Mouse (Mus musculus) intestine, embryonic 14.5 days (tissue): ENCODE measurements around the gene Pomgnt2. TPM values are rescaled to one million over a fixed set of nuclear protein-coding genes. Genes with fewer than 3 reads are reported as not detected.

Source experiments
- ATAC-seq: fragments of 200-750 bp; cut with Nextera tagmentation; replicated peaks from 2 replicates; pipeline ENCODE4 v1.8.0; 2017; ENCODE audit warnings: low read depth, moderate number of reproducible peaks, moderate TSS enrichment, moderate library complexity; ENCODE audit not compliant: low FRiP score, low TSS enrichment
- DNase-seq: peaks from one replicate; pipeline ENCODE4 v3.0.0-alpha.2; 2018; ENCODE audit warnings: low spot score
- H3K27ac ChIP-seq: fragments of 300-500 bp; sonication (generic); 2 replicates; pipeline ENCODE4 v1.5.1; 2014; ENCODE audit warnings: low read depth, mild to moderate bottlenecking, control low read depth
- H3K27me3 ChIP-seq: fragments of 300-500 bp; sonication (generic); replicated peaks from 2 replicates; pipeline ENCODE4 v1.6.1; 2014; ENCODE audit warnings: low read length, control low read depth; ENCODE audit not compliant: control insufficient read depth, insufficient read depth
- H3K36me3 ChIP-seq: fragments of 300-500 bp; sonication (generic); 2 replicates; pipeline ENCODE4 v1.6.1; 2014; ENCODE audit warnings: low read length, control low read depth; ENCODE audit not compliant: control insufficient read depth, insufficient read depth
- H3K4me1 ChIP-seq: fragments of 300-500 bp; sonication (generic); replicated peaks from 2 replicates; pipeline ENCODE4 v1.6.1; 2014; ENCODE audit warnings: low read length, control low read depth, mixed read lengths; ENCODE audit not compliant: control insufficient read depth, insufficient read depth
- H3K4me2 ChIP-seq: fragments of 300-500 bp; sonication (generic); 2 replicates; pipeline ENCODE4 v1.6.1; 2014; ENCODE audit warnings: low read length
- H3K4me3 ChIP-seq: fragments of 300-500 bp; sonication (generic); 2 replicates; pipeline ENCODE4 v1.5.1; 2014; ENCODE audit warnings: low read depth, low read length, control low read depth, mixed read lengths
- H3K9ac ChIP-seq: fragments of 300-500 bp; sonication (generic); 2 replicates; pipeline ENCODE4 v1.6.1; 2014; ENCODE audit warnings: mild to moderate bottlenecking, low read length
- H3K9me3 ChIP-seq: fragments of 300-500 bp; sonication (generic); 2 replicates; pipeline ENCODE4 v1.6.1; 2016; ENCODE audit warnings: low read length, control low read depth; ENCODE audit not compliant: control insufficient read depth
- WGBS: fragments of 180-500 bp; shearing (Covaris S2); extraction: QIAGEN DNeasy Blood & Tissue Kit; methylation state at CpG from one replicate; pipeline ENCODE4 v1.1.7; 2014; 5-methylcytosine and 5-hydroxymethylcytosine counted together
- polyA plus RNA-seq: library from polyadenylated mRNA; unstranded; fragments of >200 nt; fragmentation: Nextera tagmentation; extraction: Ambion mirVana; gene quantifications from 2 replicates; pipeline ENCODE4 v1.2.1, GENCODE M21; 2014

The Pomgnt2 gene
- polyA plus RNA-seq: 12.8 and 13.2 TPM in 2 replicates

- no peak within 1 kb of the TSS for H3K27ac ChIP-seq
- ATAC-seq (no peak), DNase-seq (no peak)
- H3K27me3 ChIP-seq: no peaks in the 10 kb centered on the region
- H3K4me2 ChIP-seq: peak within 1 kb of the TSS; percentile 96
- H3K36me3 ChIP-seq: no peaks in the 10 kb centered on the region
- H3K9me3 ChIP-seq: no peaks in the 10 kb centered on the region
- H3K4me1 ChIP-seq: no peaks in the 10 kb centered on the region
- H3K9ac ChIP-seq: no peak within 1 kb of the TSS; the same call in 1 of the 2 replicates
- peak within 1 kb of the TSS; percentile 73 for H3K4me3 ChIP-seq
Observed at GRCm38 (mm10) chr9:121997010-121997409, at the start of gene Pomgnt2. Pomgnt2 (minus strand) TSS chr9:121997110.

DNA sequence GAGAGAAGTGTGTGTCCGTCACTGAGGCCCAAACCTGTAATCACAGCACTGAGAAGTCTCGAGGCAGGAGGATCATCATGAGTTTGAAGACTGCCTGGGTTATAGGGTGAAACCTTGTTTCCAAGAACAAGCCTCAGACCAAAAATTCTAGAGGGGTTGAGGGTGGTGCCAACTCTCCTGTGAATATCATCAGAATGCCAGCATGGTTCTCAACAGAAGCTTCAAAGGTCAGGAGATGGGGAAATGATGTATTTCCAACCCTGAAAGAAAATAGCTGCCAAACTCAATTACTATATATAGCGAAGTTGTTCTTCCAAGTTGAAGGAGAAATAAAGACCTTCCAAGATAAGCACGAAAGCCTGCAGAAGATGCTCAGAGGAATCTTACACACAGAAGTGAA, 42.9 kb upstream of the Pomgnt2 start:
- WGBS: 69% methylated on average over 4 of the region's 4 CpGs
- no peak overlapping the region for H3K4me2 ChIP-seq
- H3K4me3 ChIP-seq: no peak overlapping the region
- no peak for ATAC-seq
- no peak for DNase-seq
- H3K9me3 ChIP-seq: no peaks in the 10 kb centered on the region
- no peaks in the 10 kb centered on the region for H3K27me3 ChIP-seq
- no peaks in the 10 kb centered on the region for H3K4me1 ChIP-seq
- H3K36me3 ChIP-seq: no peaks in the 10 kb centered on the region
- H3K9ac ChIP-seq: no peak overlapping the region
- no peak overlapping the region for H3K27ac ChIP-seq

DNA sequence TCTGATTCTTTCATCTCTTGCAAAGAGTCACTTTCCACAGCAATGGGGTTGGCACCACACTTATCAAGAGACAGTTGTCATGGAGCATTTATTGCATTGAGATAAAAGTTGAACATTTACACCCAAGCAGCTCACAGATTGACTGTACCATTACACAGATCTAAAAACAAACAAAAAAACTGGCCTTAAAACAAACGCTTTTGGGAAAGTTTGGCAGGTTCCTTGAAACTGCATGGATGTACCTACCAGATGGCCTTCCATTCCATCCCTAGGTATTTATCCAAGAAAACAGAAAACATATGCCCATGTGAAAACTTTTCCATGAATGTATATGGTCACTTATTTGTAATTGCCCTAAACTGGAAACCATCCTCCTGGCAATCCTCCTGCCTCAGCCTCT, 41.7 kb upstream of the Pomgnt2 start:
- WGBS: 84% methylated on average over 1 of the region's 1 CpGs
- ATAC-seq: no peak

GRCm38 (mm10) chr9:122036496-122037054, 39.7 kb upstream of the Pomgnt2 start:
- WGBS: 52% methylated on average over 4 of the region's 4 CpGs
- no peaks in the 10 kb centered on the region for H3K9me3 ChIP-seq
- no peaks in the 10 kb centered on the region for H3K36me3 ChIP-seq
- H3K4me1 ChIP-seq: no peaks in the 10 kb centered on the region
- ATAC-seq: no peak
- no peak overlapping the region for H3K9ac ChIP-seq
- H3K27ac ChIP-seq: no peak overlapping the region
- H3K4me3 ChIP-seq: no peak overlapping the region
- no peak for DNase-seq
- H3K4me2 ChIP-seq: no peak overlapping the region
- H3K27me3 ChIP-seq: no peaks in the 10 kb centered on the region

More for the DNA sequence above, 41.7 kb upstream of the Pomgnt2 start:
- no peak overlapping the region for H3K27ac ChIP-seq
- H3K4me1 ChIP-seq: no peaks in the 10 kb centered on the region
- DNase-seq: no peak
- no peaks in the 10 kb centered on the region for H3K27me3 ChIP-seq
- no peak overlapping the region for H3K4me3 ChIP-seq
- H3K4me2 ChIP-seq: no peak overlapping the region
- no peaks in the 10 kb centered on the region for H3K9me3 ChIP-seq
- H3K9ac ChIP-seq: no peak overlapping the region
- no peaks in the 10 kb centered on the region for H3K36me3 ChIP-seq

DNA sequence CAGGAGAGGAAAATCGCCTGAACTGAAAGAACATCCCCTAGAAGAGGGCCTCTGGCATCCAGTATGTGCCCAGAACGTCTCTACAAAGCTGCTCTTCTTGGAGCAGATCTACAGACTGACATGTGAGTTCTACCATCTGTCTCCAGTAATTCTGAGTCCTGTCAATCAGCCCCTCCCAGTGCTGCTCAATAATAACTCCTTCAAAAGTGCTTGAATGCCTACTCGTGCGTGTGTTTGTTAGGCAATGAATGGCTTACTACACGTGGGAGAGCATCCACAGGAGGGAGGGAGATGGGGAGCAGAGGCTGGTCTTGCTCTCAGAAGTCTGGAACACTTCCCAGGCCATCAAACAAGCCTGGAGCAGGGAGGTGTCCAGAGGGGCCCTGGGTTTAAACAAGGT, 38.9 kb upstream of the Pomgnt2 start:
- H3K4me1 ChIP-seq: no peaks in the 10 kb centered on the region
- WGBS: 37% methylated on average over 5 of the region's 5 CpGs
- ATAC-seq (no peak), DNase-seq (no peak)
- no peak overlapping the region for H3K9ac ChIP-seq
- H3K4me2 ChIP-seq: no peak overlapping the region
- no peaks in the 10 kb centered on the region for H3K27me3 ChIP-seq
- H3K36me3 ChIP-seq: no peaks in the 10 kb centered on the region
- no peak overlapping the region for H3K4me3 ChIP-seq
- H3K27ac ChIP-seq: no peak overlapping the region
- H3K9me3 ChIP-seq: no peaks in the 10 kb centered on the region

GRCm38 (mm10) chr9:122034949-122035348, 38.0 kb upstream of the Pomgnt2 start:
- H3K4me2 ChIP-seq: no peak overlapping the region
- H3K4me1 ChIP-seq: no peaks in the 10 kb centered on the region
- 96% methylated on average over 1 of the region's 1 CpGs for WGBS
- ATAC-seq (no peak), DNase-seq (no peak)
- no peaks in the 10 kb centered on the region for H3K36me3 ChIP-seq
- no peak overlapping the region for H3K4me3 ChIP-seq
- H3K27ac ChIP-seq: no peak overlapping the region
- H3K9me3 ChIP-seq: no peaks in the 10 kb centered on the region
- no peaks in the 10 kb centered on the region for H3K27me3 ChIP-seq
- H3K9ac ChIP-seq: no peak overlapping the region

DNA sequence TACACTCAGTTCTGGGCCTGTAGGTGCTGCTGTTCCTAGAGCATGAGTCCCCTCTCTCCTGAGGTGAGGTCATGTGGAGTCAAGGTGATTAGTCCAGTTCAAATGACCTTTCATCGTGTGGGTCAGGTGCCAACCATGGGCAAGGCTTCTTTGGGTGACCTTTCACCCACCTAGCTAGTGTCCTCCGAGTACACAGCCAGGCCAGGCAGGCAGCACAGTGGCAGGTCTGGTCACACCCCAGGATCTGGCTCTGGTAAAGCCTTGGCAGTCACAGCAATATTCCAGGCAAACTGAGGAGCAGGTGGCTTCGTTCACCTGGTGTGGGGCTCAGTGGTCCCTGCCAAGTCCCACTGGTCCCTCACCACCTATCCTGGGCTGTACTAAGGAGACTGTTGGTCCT, 35.2 kb upstream of the Pomgnt2 start:
- 72% methylated on average over 3 of the region's 3 CpGs for WGBS
- H3K4me1 ChIP-seq: peaks cover 7% of the 10 kb centered on the region
- no peak for DNase-seq
- H3K27me3 ChIP-seq: no peaks in the 10 kb centered on the region
- no peaks in the 10 kb centered on the region for H3K9me3 ChIP-seq
- H3K4me2 ChIP-seq: no peak overlapping the region
- ATAC-seq: no peak
- H3K36me3 ChIP-seq: no peaks in the 10 kb centered on the region
- H3K4me3 ChIP-seq: no peak overlapping the region
- H3K27ac ChIP-seq: no peak overlapping the region
- H3K9ac ChIP-seq: no peak overlapping the region

DNA sequence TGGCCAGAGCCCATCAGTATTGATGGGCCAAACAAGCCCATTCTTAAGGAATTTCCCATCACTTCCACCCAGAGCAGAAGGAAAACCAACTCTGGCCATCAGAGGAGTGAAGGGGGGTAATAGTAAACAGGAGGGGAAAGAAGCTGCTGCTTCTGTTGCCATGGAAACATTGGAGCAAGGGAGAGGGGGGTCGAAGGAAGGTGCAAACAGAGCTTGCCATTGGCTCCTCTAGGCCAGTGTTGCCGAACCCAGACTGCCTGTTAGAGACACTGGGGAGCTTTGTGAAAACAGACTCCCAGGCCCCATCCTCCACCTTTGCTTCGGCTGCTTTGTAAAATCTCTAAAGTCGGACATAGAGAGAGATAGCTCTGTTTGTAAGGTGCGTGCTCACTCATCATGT, 33.8 kb upstream of the Pomgnt2 start:
- Histone ChIP-seq H3K4me2 (no peak overlapping the region), H3K4me1 (peaks cover 18% of the 10 kb centered on the region), H3K9ac (no peak overlapping the region), H3K27me3 (no peaks in the 10 kb centered on the region), H3K4me3 (no peak overlapping the region), H3K9me3 (no peaks in the 10 kb centered on the region), H3K36me3 (no peaks in the 10 kb centered on the region), H3K27ac (no peak overlapping the region)
- WGBS: 41% methylated on average over 5 of the region's 5 CpGs
- DNase-seq (no peak), ATAC-seq (no peak)

GRCm38 (mm10) chr9:122029765-122030164, 32.9 kb upstream of the Pomgnt2 start:
- ATAC-seq: no peak
- peaks cover 21% of the 10 kb centered on the region for H3K4me1 ChIP-seq
- H3K9ac ChIP-seq: no peak overlapping the region
- DNase-seq: no peak
- H3K4me2 ChIP-seq: no peak overlapping the region
- no peaks in the 10 kb centered on the region for H3K27me3 ChIP-seq
- no peak overlapping the region for H3K4me3 ChIP-seq
- H3K27ac ChIP-seq: no peak overlapping the region
- no peaks in the 10 kb centered on the region for H3K36me3 ChIP-seq
- H3K9me3 ChIP-seq: no peaks in the 10 kb centered on the region
- WGBS: 87% methylated on average over 7 of the region's 7 CpGs
